Mouse (Mus musculus) heart, postnatal 25 days (tissue): ENCODE data around the gene Tmem220. TPM values are rescaled to one million over a fixed set of nuclear protein-coding genes. Genes with fewer than 3 reads are reported as not detected.

Source experiments
- DNase-seq: peaks from one replicate; pipeline ENCODE4 v3.0.0; 2022; ENCODE audit warnings: low spot score
- intact Hi-C: fragments of 180-260 bp; cut with DNase I; formaldehyde crosslinking; loops from one replicate; pipeline ENCODE4 v1.15.1; 2025
- total RNA-seq, 2 experiments: library from RNA; stranded (reverse); gene quantifications; 2 replicates each; pipeline ENCODE4 v1.2.3; 2021

Tmem220 gene
- total RNA-seq, result 1 to 10 TPM; 1.4 to 1.5 TPM

DNA sequence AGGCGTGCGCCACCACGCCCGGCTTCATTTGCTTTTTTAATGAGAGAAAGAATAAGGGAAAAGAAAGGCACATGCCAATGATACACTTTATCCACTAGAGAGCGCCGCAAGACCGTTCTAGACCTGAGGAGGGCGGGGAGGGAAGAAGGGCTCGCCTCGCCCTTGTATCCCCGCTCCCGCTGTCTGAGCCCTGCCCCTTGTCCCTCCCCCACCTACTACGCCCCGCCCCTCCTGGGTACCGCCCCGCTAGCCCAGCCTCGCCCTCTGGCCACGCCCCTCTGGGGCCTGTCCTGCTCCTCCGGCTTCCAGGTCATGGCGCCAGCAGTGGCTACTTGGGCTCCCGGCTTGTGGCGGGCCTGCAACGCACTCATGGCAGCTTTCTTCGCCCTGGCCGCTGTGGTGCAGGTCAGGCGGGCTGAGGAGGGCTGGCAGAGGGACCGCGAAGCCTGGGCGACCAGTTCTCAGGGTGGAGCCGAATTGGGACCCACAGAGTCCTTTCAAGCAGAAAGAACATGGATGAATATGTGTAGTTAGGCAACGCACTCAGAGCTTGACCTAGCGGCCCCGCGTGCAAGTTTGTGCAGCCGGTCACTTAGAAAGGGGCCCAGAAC is at the start of gene Tmem220:
TSS of gene Tmem220 (plus strand) at position 288 of the 611 bp plus-strand sequence.
- DNase-seq, result peak; percentile 88
- intact Hi-C loops, result loop anchor here (1.0 to 5.0 kb wide), 3 partner anchors 27 to 77 kb away; partner anchors contain the start of genes Adprm and Sco1

DNA sequence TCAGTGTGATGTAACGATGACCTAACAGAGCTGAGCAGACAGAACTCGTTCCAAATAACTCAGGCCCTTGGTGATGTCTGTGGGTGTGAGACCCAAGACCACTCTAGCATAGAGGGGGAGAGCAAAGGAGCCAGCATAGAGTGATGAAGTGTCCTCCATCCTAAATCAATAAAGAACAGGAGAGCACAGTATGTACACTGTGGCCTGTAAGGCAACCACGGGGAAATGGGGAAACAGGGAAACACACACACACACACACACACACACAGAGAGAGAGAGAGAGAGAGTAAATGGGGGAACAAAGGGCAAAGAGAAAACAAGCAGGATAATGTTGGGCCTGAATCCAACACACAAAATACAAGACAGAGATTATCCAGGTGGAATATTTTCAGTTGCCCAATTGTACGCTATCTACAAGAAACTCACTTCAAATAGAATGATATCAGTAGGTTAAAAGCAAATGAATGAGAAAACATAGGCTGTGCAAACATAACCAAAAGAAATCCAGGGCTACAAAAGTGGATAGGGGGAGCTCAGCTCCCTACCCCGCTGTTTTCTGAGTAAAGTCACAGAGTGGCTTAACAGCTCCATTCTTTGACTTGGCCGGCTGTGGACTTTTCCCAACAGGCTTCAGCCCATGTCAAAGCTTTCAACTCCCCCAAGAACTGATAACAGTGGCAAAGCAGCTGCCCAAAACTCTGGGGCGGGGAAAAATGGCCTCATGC is 49.2 kb upstream of the Tmem220 start:
- intact Hi-C loops, result no loop called here

DNA sequence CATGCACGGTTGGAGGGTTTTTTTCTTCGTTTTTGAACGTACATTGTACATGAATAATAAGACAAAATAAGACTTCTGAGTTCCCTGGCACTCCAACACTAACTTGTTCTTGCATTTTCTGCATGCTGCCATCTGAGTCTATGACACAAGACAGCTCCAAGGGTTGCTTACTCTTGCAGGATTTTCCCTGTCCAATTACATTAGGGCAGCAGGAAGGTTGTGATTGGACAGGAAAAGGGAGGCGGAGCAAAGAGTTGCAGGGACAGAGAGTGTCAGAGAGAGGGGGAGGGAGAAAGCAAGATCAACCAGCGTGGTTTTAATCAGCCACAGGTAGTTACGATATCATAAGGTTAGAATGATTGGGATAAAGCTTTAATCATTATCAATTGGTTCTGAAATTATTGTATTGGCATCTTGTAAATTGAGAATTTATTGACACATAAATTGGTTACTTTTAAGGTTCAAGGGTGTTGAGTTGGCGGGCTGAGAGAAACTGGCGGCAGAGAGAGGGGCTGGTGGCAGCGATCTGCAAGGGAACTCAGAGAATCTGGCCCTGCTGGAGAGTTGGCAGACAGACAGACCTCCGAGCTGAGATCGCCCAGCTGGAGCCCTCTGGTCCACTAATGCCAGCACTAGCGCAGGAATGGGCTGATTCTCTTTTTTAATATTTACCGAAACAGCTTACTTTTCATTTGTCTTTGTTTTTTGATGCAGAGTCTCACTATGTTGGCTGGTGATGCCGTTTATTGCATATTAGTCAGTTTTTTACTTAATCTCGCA is 43.4 kb upstream of the Tmem220 start:
- no peak for DNase-seq
- intact Hi-C loops, result no loop called here

More for the DNA sequence above, 49.2 kb upstream of the Tmem220 start:
- no peak for DNase-seq

DNA sequence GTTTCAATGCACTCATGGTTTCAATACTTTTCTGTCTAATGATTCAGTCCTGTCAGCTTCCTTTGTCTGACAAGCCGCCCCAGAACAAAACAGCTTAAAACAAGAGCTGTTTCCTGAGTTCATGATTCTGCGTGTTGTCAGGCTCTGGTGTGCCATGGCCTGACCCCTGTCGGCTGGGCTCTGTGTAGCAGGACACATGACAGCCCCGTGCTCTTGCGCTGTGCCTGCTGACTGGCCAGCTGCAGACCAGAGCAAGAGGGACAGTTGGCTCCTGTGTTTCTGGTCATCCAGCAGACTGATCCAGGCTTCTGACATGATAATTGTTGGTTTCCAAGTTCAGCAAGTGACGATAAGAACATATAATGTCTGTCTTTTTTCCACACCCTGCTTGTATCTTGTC is 42.2 kb upstream of the Tmem220 start:
- intact Hi-C loops, result no loop called here
- peak; percentile 7 for DNase-seq

DNA sequence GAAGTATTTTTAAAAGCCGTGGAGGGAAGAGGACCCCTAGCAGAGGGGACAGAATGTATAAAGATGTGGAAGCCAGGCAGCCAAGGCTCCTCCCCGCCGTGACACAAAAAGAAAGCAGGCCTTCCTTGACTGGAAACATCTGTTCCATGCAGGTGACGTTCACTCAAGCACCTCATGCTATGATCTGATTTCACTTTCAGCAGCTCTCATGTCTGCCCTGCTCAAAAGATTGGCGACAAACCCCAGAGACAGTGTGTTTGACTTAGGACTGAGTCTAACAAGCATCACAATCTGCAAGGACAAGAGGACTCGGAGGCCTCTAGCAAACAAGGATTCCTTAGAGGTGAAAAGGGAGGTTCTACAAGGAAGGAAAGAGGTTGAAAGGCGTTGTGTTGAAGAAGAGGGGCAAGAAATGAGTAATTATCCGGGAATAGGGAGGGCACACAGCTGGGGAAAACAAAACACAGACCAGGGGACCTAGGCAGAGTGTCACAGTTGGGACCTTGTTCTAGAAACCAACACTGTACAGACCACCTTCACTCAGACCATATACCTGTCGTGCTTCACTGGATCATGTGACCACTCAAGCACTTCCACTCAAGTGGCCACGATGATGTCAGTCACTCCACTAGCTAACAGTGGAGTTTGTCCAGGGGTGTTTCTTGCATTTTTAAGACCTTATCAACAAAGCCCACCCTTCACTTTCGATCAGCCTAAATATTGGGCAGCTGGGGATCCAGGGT is 41.4 kb upstream of the Tmem220 start:
- intact Hi-C loops, result loop anchor here (2.0 kb wide), 1 partner anchor 69 kb away; no protein-coding TSS in a partner anchor
- no peak for DNase-seq

DNA sequence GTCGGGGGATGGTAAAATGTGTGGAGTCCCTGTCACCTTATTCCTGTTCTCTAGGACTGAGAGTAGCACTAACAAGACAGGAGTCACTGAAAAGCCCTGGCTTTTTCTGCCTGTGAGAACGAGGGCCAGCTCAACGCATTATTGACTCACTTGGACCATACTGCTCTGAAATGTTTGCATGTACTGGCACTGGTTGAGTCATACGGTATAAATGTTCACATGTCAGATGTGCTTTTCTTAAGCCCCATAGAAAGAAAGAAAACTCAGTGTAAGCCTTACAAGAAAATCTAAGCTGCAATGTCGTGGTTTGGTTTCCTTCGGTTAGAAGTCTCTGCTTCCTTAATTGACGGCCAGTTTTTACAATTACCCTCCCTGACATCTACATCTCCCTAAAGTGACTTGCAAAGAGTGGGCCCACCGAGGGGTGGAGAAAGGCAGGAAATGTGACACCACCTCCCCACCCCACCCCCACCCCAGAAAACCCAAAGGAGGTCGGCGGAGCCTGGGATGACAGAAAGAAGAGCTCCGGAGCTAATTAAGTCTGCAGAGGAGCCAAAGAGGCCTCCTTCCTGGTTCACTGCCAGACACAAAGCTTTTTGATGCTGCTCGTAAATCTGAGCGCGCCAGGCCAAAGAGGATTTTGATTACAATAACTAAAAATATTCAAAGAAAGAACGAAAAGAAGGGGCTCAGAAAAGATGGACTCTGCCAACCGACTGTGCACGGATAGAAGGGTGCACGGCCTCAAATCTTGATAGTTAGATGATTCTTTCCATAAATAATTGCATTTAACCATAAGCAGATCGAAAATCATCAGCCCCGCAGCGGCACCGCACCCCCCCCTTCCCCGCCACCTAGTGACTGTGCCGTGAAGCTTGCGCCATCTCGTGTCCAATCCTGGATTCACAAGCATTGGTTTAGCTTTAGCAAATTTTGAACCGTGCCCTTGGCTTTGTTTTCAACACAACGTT is 40.5 kb upstream of the Tmem220 start:
- DNase-seq, result peak; percentile 12
- intact Hi-C loops, result loop anchor here (1.0 to 2.0 kb wide), 2 partner anchors 70 to 78 kb away; no protein-coding TSS in a partner anchor

DNA sequence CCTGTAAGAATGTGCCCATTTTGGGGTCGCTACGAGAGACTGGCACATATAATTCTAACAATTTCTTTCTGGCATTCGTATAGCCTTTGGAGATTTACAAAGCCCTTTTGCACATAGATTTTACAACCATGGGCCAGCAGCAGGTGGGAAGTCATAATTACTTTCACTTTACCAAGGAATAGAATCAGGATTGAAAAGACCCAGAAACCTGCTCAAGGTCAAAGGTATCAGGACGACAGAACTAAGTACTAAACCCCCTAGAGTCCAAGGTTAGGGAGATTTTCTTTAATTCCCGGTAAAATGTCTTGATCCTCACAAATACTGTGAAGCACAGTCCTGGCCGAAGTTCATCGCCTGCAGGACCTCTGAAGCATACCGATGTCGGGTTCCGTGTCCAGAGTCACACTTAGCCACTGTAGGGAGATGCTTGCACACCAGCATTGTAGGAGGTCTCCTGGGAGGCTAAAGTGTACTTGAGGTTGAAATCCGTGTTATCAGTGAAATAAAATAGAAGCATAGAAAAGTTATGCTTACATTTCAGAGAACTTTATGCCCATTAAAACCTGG is 39.7 kb upstream of the Tmem220 start:
- DNase-seq, result no peak
- intact Hi-C loops, result loop anchor here (1.0 to 2.0 kb wide), 2 partner anchors 70 to 79 kb away; no protein-coding TSS in a partner anchor

DNA sequence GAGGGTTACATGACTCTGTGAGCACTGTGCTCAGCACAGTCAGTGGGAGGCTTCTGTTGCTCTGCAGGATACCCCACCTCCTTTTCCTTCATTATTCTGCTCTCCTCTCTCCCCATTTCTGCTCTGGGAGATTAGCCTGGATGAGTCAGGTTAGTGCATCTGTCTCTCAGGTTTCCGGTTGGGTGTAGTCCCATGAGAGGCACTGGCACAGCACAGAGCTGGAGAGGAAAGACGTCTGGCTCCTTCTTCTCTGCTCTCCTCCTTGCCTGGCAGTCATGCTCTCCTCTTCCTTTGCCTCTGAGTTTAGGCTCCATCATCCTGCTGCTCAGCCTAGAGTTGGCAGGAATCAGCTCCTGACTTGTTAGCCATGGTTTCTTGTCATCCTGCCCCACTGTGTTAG is 32.8 kb upstream of the Tmem220 start:
- intact Hi-C loops, result no loop called here

DNA sequence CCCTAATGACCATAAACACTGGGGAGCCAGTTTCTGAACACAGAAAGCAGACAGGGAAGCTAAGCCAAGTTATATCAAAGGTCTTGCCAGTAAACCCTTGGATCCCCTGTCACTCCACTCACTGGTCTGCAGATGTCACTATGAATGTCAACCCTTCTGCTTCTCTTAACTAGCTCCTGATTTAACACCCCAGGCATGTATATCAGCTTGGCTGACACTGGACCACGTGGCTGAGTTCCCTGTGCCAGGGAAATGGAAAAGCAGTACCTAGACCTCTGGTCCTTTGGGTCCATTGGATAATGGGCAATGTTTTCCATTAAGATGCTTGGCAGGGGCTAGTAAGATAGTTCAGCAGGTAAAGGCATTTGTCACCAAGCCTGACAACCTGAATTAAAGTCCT is 31.3 kb upstream of the Tmem220 start:
- intact Hi-C loops, result no loop called here
- DNase-seq, result no peak

More for the DNA sequence above, 32.8 kb upstream of the Tmem220 start:
- DNase-seq, result no peak

DNA sequence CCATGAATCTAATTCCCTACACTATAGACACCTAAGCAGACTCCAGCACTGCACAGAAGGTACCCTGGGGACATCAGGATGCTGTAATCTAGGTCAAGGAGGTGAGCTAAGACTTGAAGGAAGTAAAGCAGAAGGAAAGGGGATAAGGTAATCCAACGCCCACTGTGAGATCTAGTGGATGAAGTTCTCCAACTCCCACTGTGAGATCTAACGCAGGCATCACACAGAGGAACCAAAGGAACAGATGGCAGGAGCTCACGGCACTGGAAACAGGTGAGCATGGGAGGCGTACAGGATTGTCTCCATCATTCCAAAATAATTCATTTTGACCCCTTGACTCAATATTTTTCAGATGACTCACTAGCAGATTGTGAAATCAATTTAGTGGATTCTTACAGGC is 28.5 kb upstream of the Tmem220 start:
- intact Hi-C loops, result no loop called here
- DNase-seq, result no peak

DNA sequence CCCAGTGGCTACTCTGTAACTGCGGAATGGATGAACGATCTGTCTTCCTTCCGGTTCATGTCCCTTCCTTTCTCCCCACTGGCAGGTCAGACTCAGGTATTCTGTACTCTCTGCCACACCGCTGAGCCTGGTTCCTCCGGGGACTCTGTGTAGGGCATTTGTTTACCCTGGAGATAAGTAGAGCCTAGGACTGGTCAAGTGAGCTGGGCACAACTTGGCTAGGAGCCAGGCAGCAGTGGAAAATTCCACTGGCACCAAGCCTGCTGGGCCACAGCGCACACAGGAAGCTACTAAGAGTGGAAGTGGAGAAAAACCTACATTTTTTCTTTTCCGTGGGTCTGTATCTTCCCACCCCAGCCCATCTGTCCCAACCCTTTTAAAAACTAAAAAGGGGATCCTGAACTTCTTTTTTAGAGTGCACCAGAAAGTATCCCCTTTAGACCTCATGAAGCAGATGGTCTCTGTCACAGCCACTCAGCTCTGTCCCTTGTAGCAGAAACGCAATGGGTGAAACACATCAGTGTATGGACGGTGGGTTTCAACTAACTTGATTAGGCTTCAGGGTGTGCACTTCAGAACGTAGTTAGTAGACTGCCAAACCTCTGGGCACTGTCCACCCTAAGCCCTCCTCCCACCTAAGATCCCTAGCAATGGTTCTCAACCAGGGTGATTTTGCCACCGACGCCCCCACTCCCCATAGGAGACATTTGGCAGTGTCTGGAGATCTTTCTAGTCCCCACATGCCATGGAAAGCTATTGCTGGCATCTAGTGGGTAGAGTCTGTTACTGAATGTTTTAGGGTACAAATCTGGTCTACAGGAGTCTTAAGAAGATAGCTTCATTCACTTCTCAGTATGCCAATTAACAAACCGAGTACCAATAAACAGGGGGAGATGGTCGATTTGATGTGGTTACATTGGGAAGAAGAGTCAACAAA is 26.2 kb upstream of the Tmem220 start:
- intact Hi-C loops, result no loop called here
- DNase-seq, result peak; percentile 39

DNA sequence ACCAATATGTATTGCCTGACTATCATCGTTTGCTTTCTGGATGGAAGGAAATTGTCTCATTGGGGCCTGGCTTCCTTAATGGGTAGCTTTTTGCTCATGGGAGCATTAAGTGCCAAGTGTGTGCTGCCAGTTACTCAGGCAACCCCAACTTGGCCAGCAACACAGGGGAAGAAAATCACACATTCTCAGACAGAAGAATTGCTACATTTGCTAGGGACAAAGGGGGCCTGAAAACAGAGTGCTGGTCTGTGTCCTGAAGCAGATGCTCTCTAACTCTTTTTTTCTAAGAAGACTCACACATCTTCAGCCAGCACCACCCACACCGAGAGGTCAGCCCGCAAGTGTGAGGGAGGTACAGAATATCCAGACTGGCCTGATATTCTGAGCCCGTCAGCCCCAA is 24.3 kb upstream of the Tmem220 start:
- intact Hi-C loops, result no loop called here
- DNase-seq, result no peak

DNA sequence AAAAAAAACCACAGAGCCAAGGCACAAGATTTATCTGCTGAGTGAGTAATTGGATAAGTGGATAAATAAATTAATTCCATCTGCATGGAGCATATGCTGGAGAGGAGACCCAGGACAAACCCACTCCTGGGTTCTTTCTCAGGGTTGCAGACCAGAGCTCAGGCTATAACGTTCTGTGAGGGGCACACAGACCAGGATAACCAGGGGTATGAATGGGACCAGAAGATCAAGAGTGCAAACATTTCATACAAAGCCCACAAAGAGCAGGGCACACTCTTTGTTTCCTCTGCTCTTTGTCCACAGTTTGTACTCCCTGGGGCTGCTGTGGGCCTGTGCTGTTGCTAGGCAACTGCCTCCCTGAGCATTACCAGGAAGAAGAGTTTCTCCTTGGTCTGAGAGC is 23.2 kb upstream of the Tmem220 start:
- intact Hi-C loops, result no loop called here
- no peak for DNase-seq

DNA sequence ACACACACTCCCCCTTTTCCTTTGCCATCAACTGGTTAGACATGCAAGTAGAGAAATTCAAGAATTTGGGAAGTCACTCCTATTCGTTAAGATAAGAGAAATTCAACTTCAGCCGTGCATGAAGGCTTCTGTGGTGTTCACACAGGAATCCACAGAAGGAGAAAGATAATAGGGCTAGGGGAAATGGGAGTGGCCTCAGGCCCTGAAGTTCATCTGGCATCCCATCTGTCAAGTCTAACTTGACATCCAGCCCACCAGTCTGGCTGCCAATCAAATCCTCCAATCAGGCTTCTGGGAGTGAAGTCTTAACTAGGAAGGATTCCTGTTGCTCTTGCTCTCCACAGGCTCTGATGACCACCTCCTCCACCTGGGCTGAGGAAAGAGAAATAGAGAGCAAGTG is 22.0 kb upstream of the Tmem220 start:
- intact Hi-C loops, result no loop called here

DNA sequence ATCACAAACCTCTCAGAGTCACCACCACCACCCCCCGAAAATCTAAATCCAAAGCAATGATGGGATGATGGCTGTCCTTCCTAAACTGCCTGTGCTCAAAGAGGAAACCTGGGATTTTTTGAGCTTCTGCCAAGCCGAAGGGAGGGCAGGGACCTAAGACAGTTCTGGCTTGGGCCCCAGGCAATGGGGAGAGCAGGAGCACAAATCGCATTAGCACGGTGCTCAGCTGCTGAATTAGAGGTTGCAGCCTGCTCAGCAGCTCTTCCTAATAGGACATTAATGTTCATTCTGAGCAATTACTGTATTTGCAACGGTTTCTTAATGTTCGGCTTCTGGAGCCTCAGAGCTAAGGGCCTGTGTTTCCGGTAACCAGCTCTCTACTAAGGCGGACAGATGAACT is 17.0 kb upstream of the Tmem220 start:
- no peak for DNase-seq
- intact Hi-C loops, result no loop called here

More for the DNA sequence above, 22.0 kb upstream of the Tmem220 start:
- DNase-seq, result no peak

DNA sequence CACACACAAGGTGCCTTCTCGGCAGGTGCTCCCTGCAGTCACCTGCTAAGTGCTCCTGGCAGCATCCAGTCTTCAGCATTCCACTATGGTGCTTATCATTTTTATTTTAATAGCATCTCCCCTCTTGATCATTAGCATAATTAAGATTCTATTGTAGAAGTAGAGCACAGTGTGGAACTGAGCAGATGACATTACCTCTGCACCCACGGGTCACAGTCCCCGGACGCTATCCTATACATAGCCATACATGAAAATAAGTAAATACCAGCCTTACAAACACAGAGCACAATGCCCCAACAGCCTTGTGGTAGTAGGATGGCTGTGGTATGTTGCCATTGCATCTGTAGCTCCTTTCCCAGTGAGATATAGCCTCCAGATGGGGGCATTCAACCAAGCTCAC is 16.4 kb upstream of the Tmem220 start:
- intact Hi-C loops, result no loop called here

DNA sequence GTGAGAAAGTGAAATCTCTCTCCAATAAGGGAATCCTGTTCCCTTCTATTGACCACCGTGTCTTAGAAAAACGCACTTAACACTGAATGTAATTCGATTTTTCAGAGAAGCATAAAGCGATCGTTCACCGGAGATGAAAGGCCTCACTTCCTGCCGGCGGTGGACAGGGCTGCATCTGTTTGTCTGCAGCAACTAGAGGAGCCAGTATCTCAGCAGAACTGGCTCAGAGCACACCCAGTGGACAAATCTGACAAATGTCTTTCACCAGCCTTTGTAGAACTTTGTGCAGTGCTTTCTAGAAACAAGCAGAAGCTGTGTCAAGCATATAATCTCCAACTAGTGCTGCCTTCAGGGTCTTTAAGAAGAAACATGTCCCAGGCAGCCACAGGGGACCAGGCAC is 14.5 kb upstream of the Tmem220 start:
- intact Hi-C loops, result no loop called here
- DNase-seq, result no peak

More for the DNA sequence above, 16.4 kb upstream of the Tmem220 start:
- DNase-seq, result no peak
